Mouse (Mus musculus) kidney, adult 9 months (tissue): ENCODE data around the gene Ttc25.
"Not testable (repeated sequence)": the region's sequence is repeated elsewhere in the genome, so short reads cannot be mapped to it uniquely, and the experiment has no call there.

ENCODE experiments used
- DNase-seq: peaks from one replicate; pipeline ENCODE4 v3.0.0; 2022

Gene Ttc25

GRCm38 (mm10) chr11:100533871-100534270 lies 11.5 kb upstream of the Ttc25 start:
- no peak for DNase-seq

DNA sequence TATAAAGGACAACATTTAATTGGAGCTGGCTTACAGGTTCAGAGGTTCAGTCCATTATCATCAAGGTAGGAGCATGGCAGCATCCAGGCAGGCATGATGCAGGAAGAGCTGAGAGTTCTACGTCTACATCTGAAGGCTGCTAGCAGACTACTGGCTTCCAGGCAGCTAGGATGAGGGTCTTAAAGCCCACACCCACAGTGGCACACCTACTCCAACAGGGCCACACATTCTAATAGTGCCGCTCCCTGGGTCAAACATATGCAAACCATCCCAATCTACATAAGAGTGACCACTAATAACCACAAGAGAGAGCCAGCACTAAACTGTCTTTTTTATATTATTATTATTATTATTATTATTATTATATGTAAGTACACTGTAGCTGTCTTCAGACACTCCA lies 11.0 kb upstream of the Ttc25 start:
- DNase-seq = not testable (repeated sequence)

GRCm38 (mm10) chr11:100534821-100535220 lies 10.6 kb upstream of the Ttc25 start:
- DNase-seq = not testable (repeated sequence)

DNA sequence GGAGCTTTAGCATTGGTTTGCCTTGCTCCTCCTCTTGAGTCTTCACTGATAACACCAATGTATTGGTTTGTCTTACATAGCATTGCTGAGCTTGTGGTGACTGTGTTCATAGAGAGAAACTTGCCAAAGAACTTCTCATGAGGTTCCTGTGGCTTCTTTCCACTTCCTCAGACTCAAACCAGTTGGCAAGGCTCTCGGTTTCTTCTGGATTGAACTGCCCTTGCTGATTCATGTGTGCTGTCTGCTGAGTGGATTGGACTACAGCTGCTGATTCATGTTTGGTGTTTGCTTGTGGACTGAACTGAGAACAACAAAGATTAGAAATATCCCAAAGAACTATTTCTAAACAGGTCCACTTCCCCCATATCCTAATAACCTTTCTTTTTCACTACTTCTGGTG lies 9.4 kb upstream of the Ttc25 start:
- no peak for DNase-seq

- DNase-seq = no peak
Observed at GRCm38 (mm10) chr11:100536466-100536865, 8.9 kb upstream of the Ttc25 start.

DNA sequence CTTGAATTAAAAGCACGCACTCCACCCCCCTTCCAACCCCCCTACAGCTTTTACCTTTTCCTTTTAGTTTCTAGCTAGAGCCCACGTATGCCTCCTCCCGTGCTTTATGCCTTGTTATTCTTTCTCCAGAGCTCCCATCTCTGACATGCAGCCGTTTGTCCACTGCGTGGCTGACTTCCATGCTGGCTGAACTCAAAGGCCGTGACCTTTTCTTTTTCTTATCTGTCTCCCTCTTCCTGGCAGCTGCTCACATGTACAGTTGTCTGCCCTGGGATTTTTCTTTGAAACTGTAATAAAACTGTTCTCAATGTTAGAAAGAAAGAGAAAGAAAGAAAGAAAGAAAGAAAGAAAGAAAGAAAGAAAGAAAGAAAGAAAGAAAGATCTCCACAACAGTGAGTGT lies 4.4 kb upstream of the Ttc25 start:
- no peak for DNase-seq

- no peak for DNase-seq
Observed at GRCm38 (mm10) chr11:100541577-100541976, 3.8 kb upstream of the Ttc25 start.

DNA sequence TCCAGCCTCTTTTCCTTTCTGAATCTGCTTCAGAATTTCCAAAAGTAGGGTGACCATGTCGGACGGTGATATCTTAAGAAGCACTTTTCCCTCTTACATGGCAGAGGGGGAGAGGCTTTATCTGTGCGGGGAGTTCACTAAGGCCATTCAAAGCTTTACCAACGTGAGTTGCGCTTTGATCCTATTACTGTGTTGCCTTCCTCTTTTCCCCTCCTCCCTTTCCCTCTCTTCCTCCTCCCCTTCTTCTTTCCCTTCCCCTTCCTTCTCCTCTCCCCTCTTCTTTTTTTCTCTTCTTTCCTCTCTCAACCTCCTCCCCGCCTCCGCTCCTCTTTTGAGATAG lies 309 bp downstream of the Ttc25 start:
- no peak for DNase-seq

DNA sequence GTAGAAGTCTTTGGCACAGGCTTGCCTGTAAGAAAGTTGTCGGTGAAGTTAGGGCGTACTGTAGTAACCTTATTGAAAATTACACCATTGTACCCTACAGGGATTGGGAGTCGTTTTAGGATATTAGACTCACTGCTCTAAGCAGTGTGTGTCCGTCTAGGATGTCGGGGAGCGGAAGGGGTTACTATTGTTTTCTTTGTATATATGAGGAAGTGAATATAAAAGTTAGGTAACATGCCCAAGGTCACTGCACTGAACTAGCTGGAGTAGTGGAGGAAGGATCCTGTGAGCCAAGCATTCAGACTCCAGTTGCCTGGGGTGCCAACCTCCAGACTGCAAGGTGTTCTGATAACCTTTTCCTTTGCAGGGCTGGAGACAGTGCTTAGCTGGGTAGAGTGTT lies 1.5 kb downstream of the Ttc25 start:
- DNase-seq = no peak

DNA sequence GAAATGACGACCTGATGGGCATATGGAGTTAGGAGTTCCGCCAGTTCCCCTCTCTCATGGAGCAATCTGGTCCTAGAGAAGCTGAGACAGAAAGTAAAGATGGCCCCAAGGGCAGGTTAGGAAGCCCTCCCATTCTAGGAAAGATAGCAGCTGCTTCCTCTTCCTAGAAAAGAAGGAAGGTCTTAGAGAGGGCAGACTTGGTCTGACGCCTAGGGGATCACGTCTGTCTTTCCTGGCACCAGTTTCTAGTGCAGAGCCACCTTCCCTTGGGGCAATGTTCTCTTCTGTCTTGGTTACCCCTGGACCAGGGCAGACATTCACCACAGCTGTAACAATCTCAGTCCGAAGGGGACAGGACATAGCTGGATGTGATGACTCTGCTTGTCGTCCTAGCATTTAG lies 2.7 kb downstream of the Ttc25 start:
- no peak for DNase-seq

DNA sequence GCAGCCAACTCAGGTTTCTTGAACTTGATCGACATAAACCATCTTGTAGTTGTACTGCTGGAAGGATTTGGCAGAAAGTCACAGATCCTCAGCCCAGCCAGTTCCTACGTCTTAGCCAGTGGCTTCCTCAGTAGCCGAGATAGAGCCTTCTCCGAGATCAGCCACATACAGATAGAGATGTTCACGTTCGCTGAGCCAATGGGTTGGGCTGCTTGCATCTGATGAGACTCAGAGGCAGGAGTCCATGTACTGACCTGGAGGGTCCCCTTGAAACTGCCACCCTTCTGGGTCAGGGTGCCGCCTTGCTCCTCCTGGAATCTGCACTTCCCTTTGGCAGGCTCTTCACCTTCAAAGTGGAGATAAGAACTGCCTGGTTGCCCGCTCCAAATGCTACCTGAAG lies 4.1 kb downstream of the Ttc25 start:
- DNase-seq = no peak

DNA sequence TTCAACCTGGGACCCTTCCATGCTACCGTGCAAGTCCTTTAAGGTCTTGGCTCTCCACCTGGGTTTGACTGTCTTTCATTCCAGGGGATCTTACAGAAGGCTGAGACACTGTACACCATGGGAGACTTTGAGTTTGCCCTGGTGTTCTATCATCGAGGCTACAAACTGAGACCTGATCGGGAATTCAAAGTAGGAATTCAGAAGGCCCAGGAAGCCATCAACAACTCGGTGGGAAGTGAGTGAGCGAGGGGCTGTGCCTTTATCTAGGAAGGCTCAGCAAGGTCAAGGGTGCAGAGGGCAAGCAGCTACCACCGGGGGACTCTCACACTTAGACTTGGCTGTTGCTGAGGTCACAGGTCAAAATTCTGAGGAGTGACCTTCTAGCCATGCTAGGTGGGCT lies 4.7 kb downstream of the Ttc25 start:
- DNase-seq = no peak

- DNase-seq = no peak
Observed at GRCm38 (mm10) chr11:100552842-100553241, 7.4 kb downstream of the Ttc25 start.

DNA sequence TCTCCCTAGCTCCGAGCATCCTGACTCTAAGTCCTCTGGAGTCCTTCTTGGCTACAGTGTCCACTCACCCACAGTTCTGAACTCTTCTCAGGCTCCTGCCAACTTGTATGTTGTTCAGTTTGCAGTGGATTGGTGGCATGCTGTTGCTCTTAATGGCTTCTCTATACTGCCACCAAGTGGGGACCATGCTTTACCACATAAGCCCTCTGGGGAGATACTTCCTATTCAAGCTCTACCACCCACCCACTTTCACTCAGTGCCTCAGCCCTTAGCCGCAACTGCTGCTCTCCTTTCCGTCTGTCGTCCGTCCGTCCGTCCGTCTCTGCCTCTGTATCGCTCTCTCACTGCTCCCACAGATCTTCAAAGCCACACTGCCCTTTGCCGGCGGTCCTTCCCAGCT lies 10.2 kb downstream of the Ttc25 start:
- peak; percentile 82 for DNase-seq

- DNase-seq = no peak
Observed at GRCm38 (mm10) chr11:100557563-100557962, 12.2 kb downstream of the Ttc25 start.

GRCm38 (mm10) chr11:100559476-100559875 lies 14.1 kb downstream of the Ttc25 start:
- DNase-seq = no peak

- DNase-seq = no peak
Observed at GRCm38 (mm10) chr11:100561748-100562147, 16.3 kb downstream of the Ttc25 start.

DNA sequence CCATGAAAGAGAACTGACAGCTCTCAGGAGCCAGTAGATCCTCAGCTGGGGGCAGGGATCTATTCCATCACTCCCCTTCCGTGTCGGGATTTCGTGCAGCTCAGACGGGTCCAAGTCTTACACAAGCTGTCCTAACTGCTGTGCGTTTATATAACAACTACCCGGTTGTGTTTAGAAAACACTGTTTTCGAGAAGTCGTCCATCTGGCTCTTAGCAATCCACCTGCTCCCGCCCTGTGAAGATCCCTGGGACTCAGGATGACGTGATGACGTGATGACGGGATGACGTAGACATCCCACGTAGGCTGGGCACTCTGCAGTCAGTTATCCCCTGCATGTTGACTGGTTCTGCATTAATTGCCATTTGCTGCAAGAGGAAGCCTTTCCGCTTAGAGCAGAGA lies 18.9 kb downstream of the Ttc25 start:
- DNase-seq = no peak

DNA sequence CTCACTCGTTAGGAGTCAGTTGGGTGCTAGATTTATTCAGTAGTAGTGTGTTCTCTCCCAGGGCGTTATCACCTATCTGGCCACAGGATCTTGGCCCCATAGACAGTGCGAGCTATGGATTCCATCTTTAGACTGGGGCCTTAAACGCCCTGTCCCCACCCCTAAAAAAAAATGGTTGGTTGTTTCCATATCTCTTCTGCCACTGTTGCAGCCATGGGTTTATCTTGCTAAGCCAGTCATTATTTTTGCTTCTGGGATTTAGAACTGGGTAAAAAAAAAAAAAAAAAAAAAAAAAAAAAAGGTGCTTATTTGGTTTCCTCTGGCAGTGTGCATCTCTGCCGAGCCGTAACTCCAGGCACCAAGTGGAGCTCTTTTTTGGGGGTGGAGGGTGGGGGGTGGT lies 19.3 kb downstream of the Ttc25 start:
- no peak for DNase-seq

DNA sequence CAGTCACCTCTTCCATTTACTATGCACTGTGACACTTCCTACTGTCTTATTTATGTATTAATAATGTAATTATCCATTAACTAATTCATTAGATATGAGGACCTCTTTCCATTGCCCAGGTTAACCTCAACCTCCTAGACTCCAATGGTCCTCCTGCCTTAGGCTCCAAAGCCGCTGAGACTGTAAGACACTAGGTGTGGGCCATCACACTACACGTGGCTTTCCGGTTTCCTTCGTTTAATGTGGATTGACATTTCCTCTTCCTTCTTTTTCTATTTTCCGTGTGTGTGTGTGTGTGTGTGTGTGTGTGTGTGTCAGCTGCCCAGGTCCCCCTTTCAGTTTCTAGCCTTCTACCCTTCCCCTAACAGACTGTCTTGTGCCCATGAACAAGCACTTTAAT lies 21.8 kb downstream of the Ttc25 start:
- no peak for DNase-seq

- DNase-seq = peak; percentile 65
Observed at GRCm38 (mm10) chr11:100567815-100568245, 22.4 kb downstream of the Ttc25 start.

DNA sequence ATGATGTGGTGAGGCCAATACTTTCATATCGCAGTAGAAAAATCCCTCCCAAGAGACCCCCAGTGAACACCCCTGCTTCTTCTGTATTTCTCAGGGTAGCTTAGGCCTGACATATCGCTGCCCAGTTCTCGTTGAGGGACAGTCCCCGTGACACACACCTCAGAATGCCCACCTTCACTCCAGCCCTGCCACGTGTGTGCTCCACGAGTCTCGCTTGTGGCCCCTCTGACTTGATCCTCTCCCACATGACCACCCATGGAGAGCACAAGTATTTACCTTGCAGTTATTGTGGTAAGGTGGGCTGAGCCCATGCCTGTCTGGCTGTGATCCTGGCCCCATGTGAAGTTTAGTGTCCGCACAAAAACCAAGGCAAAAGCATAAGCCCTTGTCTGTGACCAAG lies 23.3 kb downstream of the Ttc25 start:
- no peak for DNase-seq

GRCm38 (mm10) chr11:100569789-100570188 lies 24.4 kb downstream of the Ttc25 start:
- no peak for DNase-seq

- DNase-seq = peak; percentile 86
Observed at GRCm38 (mm10) chr11:100570430-100571201, 25.2 kb downstream of the Ttc25 start.

DNA sequence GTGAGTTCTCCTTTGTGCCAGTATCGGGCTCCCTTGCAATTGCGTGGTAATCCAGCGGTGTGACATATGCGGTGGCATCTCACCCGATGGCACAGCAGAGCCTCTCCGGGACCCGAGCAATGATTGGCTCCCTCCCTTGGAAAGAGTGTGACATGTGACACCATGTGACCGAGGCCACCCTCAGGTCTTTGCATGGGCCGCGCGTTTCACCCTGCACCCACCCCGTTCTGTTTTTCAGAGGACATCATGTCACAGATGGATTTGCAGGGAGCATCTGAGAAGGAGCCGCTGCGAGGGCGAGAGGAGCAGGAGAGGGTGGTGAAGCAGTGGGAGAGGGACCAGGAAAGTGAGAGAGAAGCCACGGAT lies 25.8 kb downstream of the Ttc25 start:
- DNase-seq = no peak
